12 mouse cellular contexts compared by ENCODE assay signal in the genomic region with DNA sequence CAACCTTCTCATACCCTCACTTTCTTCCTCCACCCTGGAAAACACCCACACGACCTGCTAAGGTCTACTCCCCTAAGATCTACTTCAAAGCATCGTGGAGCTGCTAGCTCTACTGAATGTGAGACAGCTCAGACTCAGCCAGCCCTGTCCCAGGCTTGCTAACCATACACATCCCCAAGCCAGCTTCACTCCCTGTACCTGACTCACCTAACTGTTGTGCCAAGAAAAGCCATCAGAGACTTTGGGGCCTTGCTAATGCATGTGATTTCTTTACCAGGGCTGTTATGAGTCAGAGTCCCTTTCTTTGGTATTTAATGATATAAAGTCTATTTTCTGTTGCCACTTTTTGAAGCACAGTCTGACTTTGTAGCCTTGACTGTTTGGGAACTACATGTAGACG. TPM values are rescaled to one million over a fixed set of nuclear protein-coding genes. Genes with fewer than 3 reads are reported as not detected.
DNase-seq lines count a peak whose midpoint lies in the region; ATAC-seq and TF ChIP-seq lines count a peak whose summit lies in the region.
"Had no signal": no experiment of that assay in that cellular context is flagged by ENCODE, and none has a peak within 500 bp of the region (broad histone marks: within the 10 kb centered on the region; RNA-seq: fewer than 3 reads in every experiment).

No protein-coding gene starts in this region.

- no peaks in the 10 kb centered on the region for H3K9me3 ChIP-seq in kidney, postnatal 0 days (replicated peaks; ENCODE audit: low read length)
- H3K9me3 ChIP-seq in embryonic facial prominence, embryonic 15.5 days (replicated peaks) = no peaks in the 10 kb centered on the region
- H3K9me3 ChIP-seq in hindbrain, embryonic 16.5 days (ENCODE audit: control insufficient read depth, low read length) = no peaks in the 10 kb centered on the region
- H3K9me3 ChIP-seq in neural tube, embryonic 15.5 days (replicated peaks) = no peaks in the 10 kb centered on the region

- WGBS in kidney, postnatal 0 days = 50% methylated on average over 3 of the region's 3 CpGs
- 69% methylated on average over 3 of the region's 3 CpGs for WGBS in embryonic facial prominence, embryonic 15.5 days
- 79% methylated on average over 3 of the region's 3 CpGs for WGBS in hindbrain, embryonic 16.5 days
- WGBS in neural tube, embryonic 15.5 days = 71% methylated on average over 3 of the region's 3 CpGs

- H3K27me3 ChIP-seq in kidney, postnatal 0 days (ENCODE audit: insufficient read depth, low read length) = no peaks in the 10 kb centered on the region
- no peaks in the 10 kb centered on the region for H3K27me3 ChIP-seq in embryonic facial prominence, embryonic 15.5 days
- H3K27me3 ChIP-seq in hindbrain, embryonic 16.5 days (replicated peaks; ENCODE audit: control insufficient read depth, insufficient read depth, low read length) = no peaks in the 10 kb centered on the region
- no peaks in the 10 kb centered on the region for H3K27me3 ChIP-seq in neural tube, embryonic 15.5 days (replicated peaks)

- ATAC-seq in kidney, postnatal 0 days (replicated peaks; ENCODE audit: low FRiP score, low read depth) = no peak
- no peak for ATAC-seq in embryonic facial prominence, embryonic 15.5 days (ENCODE audit: insufficient number of reproducible peaks, low FRiP score, low TSS enrichment, low read depth)
- ATAC-seq in hindbrain, embryonic 16.5 days = no peak
- ATAC-seq in neural tube, embryonic 15.5 days (ENCODE audit: low FRiP score) = no peak
- no peak for ATAC-seq in monocyte, adult 5-6 weeks (replicated peaks; ENCODE audit: insufficient number of reproducible peaks, low FRiP score, low TSS enrichment, poor library complexity, severe bottlenecking)

- no peak overlapping the region for H3K27ac ChIP-seq in kidney, postnatal 0 days
- no peak overlapping the region for H3K27ac ChIP-seq in embryonic facial prominence, embryonic 15.5 days (replicated peaks)
- H3K27ac ChIP-seq in hindbrain, embryonic 16.5 days (ENCODE audit: low read depth, low read length) = no peak overlapping the region
- no peak overlapping the region for H3K27ac ChIP-seq in neural tube, embryonic 15.5 days (replicated peaks)

- H3K36me3 ChIP-seq in kidney, postnatal 0 days (ENCODE audit: insufficient read depth, low read length) = no peaks in the 10 kb centered on the region
- H3K36me3 ChIP-seq in embryonic facial prominence, embryonic 15.5 days = peaks cover 16% of the 10 kb centered on the region
- no peaks in the 10 kb centered on the region for H3K36me3 ChIP-seq in hindbrain, embryonic 16.5 days (ENCODE audit: control insufficient read depth, insufficient read depth, low read length)
- H3K36me3 ChIP-seq in neural tube, embryonic 15.5 days = peaks cover 7% of the 10 kb centered on the region

- 0 out of 2 replicates have a peak overlapping the region, but pooled peaks have one; percentile 89 for H3K4me3 ChIP-seq in kidney, postnatal 0 days (replicated peaks; ENCODE audit: low read depth, low read length)
- peak overlapping the region; percentile 82 for H3K4me3 ChIP-seq in embryonic facial prominence, embryonic 15.5 days (replicated peaks)
- no peak overlapping the region for H3K4me3 ChIP-seq in hindbrain, embryonic 16.5 days (ENCODE audit: low read length)
- H3K4me3 ChIP-seq in neural tube, embryonic 15.5 days (replicated peaks) = no peak overlapping the region; the same call in 1 of the 2 replicates

- H3K9ac ChIP-seq in kidney, postnatal 0 days (ENCODE audit: low read depth, low read length) = peak overlapping the region; percentile 98; the same call in 1 of the 2 replicates
- H3K9ac ChIP-seq in embryonic facial prominence, embryonic 15.5 days = no peak overlapping the region
- 0 out of 2 replicates have a peak overlapping the region, but pooled peaks have one; percentile 21 for H3K9ac ChIP-seq in hindbrain, embryonic 16.5 days (ENCODE audit: low read depth, low read length)
- H3K9ac ChIP-seq in neural tube, embryonic 15.5 days (replicated peaks) = no peak overlapping the region

- TF ChIP-seq CTCF in kidney, postnatal 0 days (IDR thresholded peaks at IDR 0.05; ENCODE audit: low read depth) = no peak

- peak overlapping the region; percentile 72 for H3K4me2 ChIP-seq in kidney, postnatal 0 days (ENCODE audit: low read length)
- peak overlapping the region; percentile 70 for H3K4me2 ChIP-seq in embryonic facial prominence, embryonic 15.5 days (replicated peaks)
- no peak overlapping the region; the same call in 1 of the 2 replicates for H3K4me2 ChIP-seq in hindbrain, embryonic 16.5 days (ENCODE audit: low read length)
- H3K4me2 ChIP-seq in neural tube, embryonic 15.5 days = peak overlapping the region; percentile 73

- no peak for DNase-seq in kidney, postnatal 0 days (ENCODE audit: low spot score)
- no peak for DNase-seq in kidney, adult 18-20 months
- DNase-seq in gastrocnemius, postnatal 25 days = no peak
- no peak for DNase-seq in ovary, postnatal 10 days (ENCODE audit: low spot score)

- 0 out of 2 replicates have a peak, but pooled peaks cover 4% of the 10 kb centered on the region for H3K4me1 ChIP-seq in kidney, postnatal 0 days (replicated peaks; ENCODE audit: insufficient read depth, low read length)
- H3K4me1 ChIP-seq in embryonic facial prominence, embryonic 15.5 days = peaks cover 31% of the 10 kb centered on the region
- peaks cover 17% of the 10 kb centered on the region for H3K4me1 ChIP-seq in hindbrain, embryonic 16.5 days (ENCODE audit: control insufficient read depth, insufficient read depth, low read depth, low read length)
- peaks cover 20% of the 10 kb centered on the region for H3K4me1 ChIP-seq in neural tube, embryonic 15.5 days

RNA-seq across cellular contexts. Expression of a gene that starts 1.9 kb away (rescaled TPM):
- 6.3 and 8.0 TPM in 2 replicates for polyA plus RNA-seq in kidney, postnatal 0 days (2015; fragmentation: Nextera tagmentation; extraction: Ambion mirVana)
- polyA plus RNA-seq in embryonic facial prominence, embryonic 15.5 days (2015; fragmentation: Nextera tagmentation; extraction: Ambion mirVana) = 6.8 and 7.4 TPM in 2 replicates
- polyA plus RNA-seq in hindbrain, embryonic 16.5 days (2015; fragmentation: Nextera tagmentation; extraction: Ambion mirVana) = 3.8 and 4.1 TPM in 2 replicates
- polyA plus RNA-seq in neural tube, embryonic 15.5 days (2015; fragmentation: Nextera tagmentation; extraction: Ambion mirVana) = 3.5 and 3.8 TPM in 2 replicates
- 1 to 10 TPM; 4.8 to 7.0 TPM for total RNA-seq in gastrocnemius, postnatal 25 days (2021)
- total RNA-seq in monocyte, adult 5-6 weeks (2017) = not detected in 3 replicates

RNA-seq across cellular contexts. Expression of a gene that starts 35.9 kb away (rescaled TPM):
- polyA plus RNA-seq in kidney, postnatal 0 days (2015; fragmentation: Nextera tagmentation; extraction: Ambion mirVana) = not detected in 2 replicates
- not detected in 2 replicates for polyA plus RNA-seq in embryonic facial prominence, embryonic 15.5 days (2015; fragmentation: Nextera tagmentation; extraction: Ambion mirVana)
- not detected in 2 replicates for polyA plus RNA-seq in hindbrain, embryonic 16.5 days (2015; fragmentation: Nextera tagmentation; extraction: Ambion mirVana)
- polyA plus RNA-seq in neural tube, embryonic 15.5 days (2015; fragmentation: Nextera tagmentation; extraction: Ambion mirVana) = not detected in 2 replicates
- not detected for total RNA-seq in gastrocnemius, postnatal 25 days (2021)
- total RNA-seq in monocyte, adult 5-6 weeks (2017) = not detected in 3 replicates
- total RNA-seq: hematopoietic stem cell, adult 5-6 weeks had no signal
- polyA plus RNA-seq: cortical plate, adult 2 months; limb, embryonic 11.5 days; neural tube, embryonic 11.5 days had no signal

RNA-seq across cellular contexts. Expression of a gene that starts 38.3 kb away (rescaled TPM):
- polyA plus RNA-seq in kidney, postnatal 0 days (2015; fragmentation: Nextera tagmentation; extraction: Ambion mirVana) = 133 and 146 TPM in 2 replicates
- 187 and 188 TPM in 2 replicates for polyA plus RNA-seq in embryonic facial prominence, embryonic 15.5 days (2015; fragmentation: Nextera tagmentation; extraction: Ambion mirVana)
- polyA plus RNA-seq in hindbrain, embryonic 16.5 days (2015; fragmentation: Nextera tagmentation; extraction: Ambion mirVana) = 145 and 159 TPM in 2 replicates
- 157 and 172 TPM in 2 replicates for polyA plus RNA-seq in neural tube, embryonic 15.5 days (2015; fragmentation: Nextera tagmentation; extraction: Ambion mirVana)
- total RNA-seq in gastrocnemius, postnatal 25 days (2021) = 10 to 100 TPM; 32.4 to 36.7 TPM
- 107 to 120 TPM (median 115 TPM) in 3 replicates for total RNA-seq in monocyte, adult 5-6 weeks (2017)

Comparison
In these comparisons a context has a peak if more than half of its experiments do, and no peak if none do; other contexts are left out.
1. H3K4me3 ChIP-seq: peak in kidney, postnatal 0 days (single experiment) and embryonic facial prominence, embryonic 15.5 days (single experiment); none in hindbrain, embryonic 16.5 days (single experiment) and neural tube, embryonic 15.5 days (single experiment).
2. H3K9ac ChIP-seq: peak in kidney, postnatal 0 days (single experiment) and hindbrain, embryonic 16.5 days (single experiment); none in embryonic facial prominence, embryonic 15.5 days (single experiment) and neural tube, embryonic 15.5 days (single experiment).